Mouse (Mus musculus) right cerebral cortex, postnatal 36 days (tissue): ENCODE results near the gene AI413582.

Experiments used
- DNase-seq, 2 experiments: peaks; one replicate each; pipeline ENCODE4 v3.0.0; 2022; ENCODE audit warnings: low spot score in 2 of 2, mixed read lengths in 1 of 2

The AI413582 gene

GRCm38 (mm10) chr17:27565163-27565941 is at the start of gene AI413582:
AI413582 (minus strand) TSS chr17:27565756.
- DNase-seq, result peak; percentile 92 to 93

GRCm38 (mm10) chr17:27613016-27613415 is 47.5 kb upstream of the AI413582 start:
- no peak for DNase-seq

GRCm38 (mm10) chr17:27611994-27612393 is 46.4 kb upstream of the AI413582 start:
- DNase-seq, result no peak

- no peak for DNase-seq
These were observed 45.9 kb upstream of the AI413582 start for GRCm38 (mm10) chr17:27611519-27611884.

GRCm38 (mm10) chr17:27610679-27611518 is 45.3 kb upstream of the AI413582 start:
- peak; percentile 78 to 90 for DNase-seq

GRCm38 (mm10) chr17:27609576-27609975 is 44.0 kb upstream of the AI413582 start:
- no peak for DNase-seq

- no peak for DNase-seq
These were observed 38.1 kb upstream of the AI413582 start for GRCm38 (mm10) chr17:27603522-27604234.

- no peak for DNase-seq
These were observed 37.5 kb upstream of the AI413582 start for GRCm38 (mm10) chr17:27603036-27603435.

GRCm38 (mm10) chr17:27600869-27601268 is 35.3 kb upstream of the AI413582 start:
- no peak for DNase-seq

- no peak for DNase-seq
These were observed 34.7 kb upstream of the AI413582 start for GRCm38 (mm10) chr17:27600286-27600685.

GRCm38 (mm10) chr17:27596376-27597190 is 31.0 kb upstream of the AI413582 start:
- DNase-seq, result no peak

GRCm38 (mm10) chr17:27595659-27596375 is 30.3 kb upstream of the AI413582 start:
- no peak for DNase-seq

- no peak for DNase-seq
These were observed 27.0 kb upstream of the AI413582 start for GRCm38 (mm10) chr17:27592565-27592910.

- no peak for DNase-seq
These were observed 26.4 kb upstream of the AI413582 start for GRCm38 (mm10) chr17:27591826-27592564.

- DNase-seq, result no peak
These were observed 22.7 kb upstream of the AI413582 start for GRCm38 (mm10) chr17:27588231-27588630.

- DNase-seq, result peak in 1 of 2 experiments; percentile 58
These were observed 21.7 kb upstream of the AI413582 start for GRCm38 (mm10) chr17:27587252-27587651.

GRCm38 (mm10) chr17:27586661-27587060 is 21.1 kb upstream of the AI413582 start:
- DNase-seq, result no peak

GRCm38 (mm10) chr17:27583185-27583894 is 17.8 kb upstream of the AI413582 start:
- no peak for DNase-seq

GRCm38 (mm10) chr17:27580392-27581068 is 15.0 kb upstream of the AI413582 start:
- peak in 1 of 2 experiments; percentile 58 for DNase-seq
